Mouse (Mus musculus) midbrain, embryonic 16.5 days (tissue): ENCODE results near the gene Cnksr1. TPM values are rescaled to one million over a fixed set of nuclear protein-coding genes. Genes with fewer than 3 reads are reported as not detected.

Experiments
- ATAC-seq: fragments of 200-750 bp; cut with Nextera tagmentation; 2 replicates; pipeline ENCODE4 v1.8.0; 2017; ENCODE audit warnings: moderate TSS enrichment
- H3K27ac ChIP-seq: fragments of 300-500 bp; sonication (generic); 2 replicates; pipeline ENCODE4 v1.5.1; 2014; ENCODE audit warnings: mild to moderate bottlenecking, low read length, mixed read lengths
- H3K27me3 ChIP-seq: fragments of 300-500 bp; sonication (generic); 2 replicates; pipeline ENCODE4 v1.6.1; 2014; ENCODE audit warnings: low read depth, low read length, mixed read lengths; ENCODE audit not compliant: control insufficient read depth, insufficient read depth
- H3K36me3 ChIP-seq: fragments of 300-500 bp; sonication (generic); 2 replicates; pipeline ENCODE4 v1.6.1; 2014; ENCODE audit warnings: mild to moderate bottlenecking, low read length, moderate library complexity, mixed read lengths; ENCODE audit not compliant: control insufficient read depth, insufficient read depth
- H3K4me1 ChIP-seq: fragments of 300-500 bp; sonication (generic); 2 replicates; pipeline ENCODE4 v1.6.1; 2014; ENCODE audit warnings: mild to moderate bottlenecking, low read length, mixed read lengths; ENCODE audit not compliant: control insufficient read depth, insufficient read depth
- H3K4me2 ChIP-seq: fragments of 300-500 bp; sonication (generic); 2 replicates; pipeline ENCODE4 v1.6.1; 2014; ENCODE audit warnings: mild to moderate bottlenecking, low read length, mixed read lengths
- H3K4me3 ChIP-seq: fragments of 300-500 bp; sonication (generic); 2 replicates; pipeline ENCODE4 v1.5.1; 2014; ENCODE audit warnings: low read depth, mild to moderate bottlenecking, low read length, moderate library complexity, mixed read lengths
- H3K9ac ChIP-seq: fragments of 300-500 bp; sonication (generic); 2 replicates; pipeline ENCODE4 v1.6.1; 2014; ENCODE audit warnings: low read depth, low read length, mixed read lengths
- H3K9me3 ChIP-seq: fragments of 300-500 bp; sonication (generic); replicated peaks from 2 replicates; pipeline ENCODE4 v1.6.1; 2014; ENCODE audit warnings: mild to moderate bottlenecking, low read length, mixed read lengths; ENCODE audit not compliant: control insufficient read depth, poor library complexity, severe bottlenecking
- WGBS: fragments of 180-500 bp; shearing (Covaris S2); extraction: QIAGEN DNeasy Blood & Tissue Kit; methylation state at CpG from one replicate; pipeline ENCODE4 v1.1.7; 2014; 5-methylcytosine and 5-hydroxymethylcytosine counted together
- polyA plus RNA-seq: library from polyadenylated mRNA; unstranded; fragments of >200 nt; fragmentation: Nextera tagmentation; extraction: Ambion mirVana; gene quantifications from 2 replicates; pipeline ENCODE4 v1.2.1, GENCODE M21; 2015

Gene Cnksr1
- polyA plus RNA-seq, 1 experiment from 2014 or later, result 0.13 TPM

- Histone ChIP-seq H3K4me2 (peak overlapping the region; percentile 77), H3K9me3 (no peaks in the 10 kb centered on the region), H3K9ac (peak overlapping the region; percentile 57), H3K36me3 (no peaks in the 10 kb centered on the region), H3K4me3 (peak overlapping the region; percentile 59), H3K27me3 (peaks cover 43% of the 10 kb centered on the region), H3K4me1 (peaks cover 27% of the 10 kb centered on the region), H3K27ac (no peak overlapping the region)
- 1% methylated on average over 30 of the region's 30 CpGs for WGBS
- ATAC-seq, result peak; percentile 30; the same call in 1 of the 2 replicates
Measured at GRCm38 (mm10) chr4:134249651-134250050, 11.5 kb upstream of the Cnksr1 start.

DNA sequence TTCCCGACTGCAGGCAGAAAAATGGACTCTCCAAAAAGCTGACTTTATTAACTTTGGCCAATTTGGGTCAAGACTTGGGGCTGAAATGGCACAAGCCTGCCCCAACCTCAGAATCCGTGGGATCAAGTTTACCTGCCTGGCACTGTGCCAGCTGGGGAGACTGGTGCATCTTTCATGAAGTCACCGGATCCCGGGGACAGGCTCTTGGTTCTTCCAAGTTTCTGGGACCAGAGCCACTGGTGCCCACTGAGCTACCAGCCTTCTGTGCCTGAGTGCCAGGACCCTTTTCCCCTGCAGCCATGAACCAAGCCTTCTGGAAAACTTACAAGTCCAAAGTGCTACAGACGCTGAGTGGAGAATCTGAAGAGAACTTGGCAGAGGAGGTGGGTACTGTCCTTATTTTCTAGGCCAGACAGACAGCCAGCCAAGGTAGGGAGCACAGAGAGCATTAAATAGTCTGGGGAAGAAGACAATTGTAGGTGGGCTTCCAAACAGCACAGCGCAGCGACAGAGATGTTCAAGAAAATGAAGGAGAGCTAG is 8.6 kb upstream of the Cnksr1 start, which contains the start of gene Gm30191:
Gm30191 (plus strand) TSS at position 217 of the 540 bp plus-strand sequence.
- ATAC-seq, result no peak
- H3K27ac ChIP-seq, result no peak within 1 kb of the TSS
- peaks cover 19% of the 10 kb centered on the region for H3K27me3 ChIP-seq
- H3K9me3 ChIP-seq, result no peaks in the 10 kb centered on the region
- 66% methylated on average over 7 of the region's 7 CpGs for WGBS
- H3K4me2 ChIP-seq, result peak within 1 kb of the TSS; percentile 85
- peak within 1 kb of the TSS; percentile 67 for H3K4me3 ChIP-seq
- H3K9ac ChIP-seq, result peak within 1 kb of the TSS; percentile 60
- H3K36me3 ChIP-seq, result no peaks in the 10 kb centered on the region
- H3K4me1 ChIP-seq, result peaks cover 26% of the 10 kb centered on the region

- peaks cover 19% of the 10 kb centered on the region for H3K27me3 ChIP-seq
- no peak; the same call in 1 of the 2 replicates for ATAC-seq
- no peaks in the 10 kb centered on the region for H3K36me3 ChIP-seq
- H3K4me3 ChIP-seq, result no peak overlapping the region
- no peak overlapping the region; the same call in 1 of the 2 replicates for H3K4me2 ChIP-seq
- H3K9ac ChIP-seq, result no peak overlapping the region
- WGBS, result 20% methylated on average over 4 of the region's 4 CpGs
- H3K27ac ChIP-seq, result no peak overlapping the region
- H3K4me1 ChIP-seq, result peaks cover 24% of the 10 kb centered on the region
- no peaks in the 10 kb centered on the region for H3K9me3 ChIP-seq
Measured at GRCm38 (mm10) chr4:134246256-134246655, 8.1 kb upstream of the Cnksr1 start.

DNA sequence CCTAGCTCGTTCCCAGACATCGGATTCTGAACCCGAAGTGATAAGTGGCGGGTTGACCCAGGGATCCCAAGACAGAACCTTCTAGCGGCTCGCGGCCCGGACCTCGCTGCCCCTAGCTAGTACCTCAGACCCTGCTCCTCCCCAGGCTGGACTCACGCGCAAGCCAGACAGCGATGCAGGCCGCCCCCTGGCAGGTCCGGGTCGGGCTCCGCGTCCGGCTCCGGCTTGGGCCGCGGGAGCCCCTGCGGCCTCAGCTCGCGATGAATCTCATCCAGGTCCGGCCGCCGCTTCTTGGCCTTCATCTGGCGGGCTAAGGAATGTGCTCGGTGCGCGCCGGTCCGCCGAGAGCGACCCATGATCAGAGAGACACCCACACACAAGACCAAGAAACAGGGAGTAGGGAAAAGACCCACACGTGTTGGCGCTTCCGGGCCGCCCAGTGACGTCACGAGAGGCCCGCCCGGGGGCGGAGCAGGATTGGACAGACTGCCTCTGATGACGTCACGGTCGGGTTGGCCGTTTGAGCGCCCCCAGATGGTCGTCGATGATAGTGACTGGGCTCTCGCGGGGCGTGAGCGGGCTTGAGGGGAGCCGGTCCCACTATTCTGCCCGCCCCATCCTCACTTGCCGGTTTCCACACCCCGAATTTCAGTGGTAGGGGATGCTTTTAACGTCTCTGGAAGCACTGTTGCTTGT is 7.1 kb upstream of the Cnksr1 start, which contains the start of gene Zfp593:
Zfp593 (minus strand) TSS at position 445 of the 696 bp plus-strand sequence.
- Histone ChIP-seq H3K27ac (no peak within 1 kb of the TSS), H3K9ac (peak within 1 kb of the TSS; percentile 76), H3K36me3 (no peaks in the 10 kb centered on the region), H3K4me2 (peak within 1 kb of the TSS; percentile 85), H3K9me3 (no peaks in the 10 kb centered on the region), H3K27me3 (peaks cover 19% of the 10 kb centered on the region), H3K4me1 (peaks cover 19% of the 10 kb centered on the region), H3K4me3 (peak within 1 kb of the TSS; percentile 67)
- peak; percentile 74 for ATAC-seq
- WGBS, result under 1% methylated on average over 60 of the region's 60 CpGs

- H3K36me3 ChIP-seq, result no peaks in the 10 kb centered on the region
- peak within 1 kb of the TSS; percentile 85 for H3K4me2 ChIP-seq
- no peak within 1 kb of the TSS for H3K27ac ChIP-seq
- no peak within 1 kb of the TSS for H3K9ac ChIP-seq
- peaks cover 14% of the 10 kb centered on the region for H3K4me1 ChIP-seq
- no peak for ATAC-seq
- no peaks in the 10 kb centered on the region for H3K9me3 ChIP-seq
- H3K27me3 ChIP-seq, result peaks cover 16% of the 10 kb centered on the region
- H3K4me3 ChIP-seq, result peak within 1 kb of the TSS; percentile 67
- WGBS, result 92% methylated on average over 17 of the region's 17 CpGs
Measured at GRCm38 (mm10) chr4:134243516-134244250, 5.5 kb upstream of the Cnksr1 start, which contains the start of gene E130218I03Rik. Gene E130218I03Rik (plus strand): TSS chr4:134243662.

GRCm38 (mm10) chr4:134238686-134239085 is 487 bp upstream of the Cnksr1 start:
- H3K36me3 ChIP-seq, result no peaks in the 10 kb centered on the region
- H3K27me3 ChIP-seq, result peaks cover 11% of the 10 kb centered on the region; the same call in 1 of the 2 replicates
- no peaks in the 10 kb centered on the region for H3K9me3 ChIP-seq
- no peak overlapping the region for H3K9ac ChIP-seq
- H3K4me3 ChIP-seq, result no peak overlapping the region
- H3K27ac ChIP-seq, result no peak overlapping the region
- 15% methylated on average over 10 of the region's 10 CpGs for WGBS
- no peaks in the 10 kb centered on the region for H3K4me1 ChIP-seq
- ATAC-seq, result no peak
- peak overlapping the region; percentile 5; the same call in 1 of the 2 replicates for H3K4me2 ChIP-seq

DNA sequence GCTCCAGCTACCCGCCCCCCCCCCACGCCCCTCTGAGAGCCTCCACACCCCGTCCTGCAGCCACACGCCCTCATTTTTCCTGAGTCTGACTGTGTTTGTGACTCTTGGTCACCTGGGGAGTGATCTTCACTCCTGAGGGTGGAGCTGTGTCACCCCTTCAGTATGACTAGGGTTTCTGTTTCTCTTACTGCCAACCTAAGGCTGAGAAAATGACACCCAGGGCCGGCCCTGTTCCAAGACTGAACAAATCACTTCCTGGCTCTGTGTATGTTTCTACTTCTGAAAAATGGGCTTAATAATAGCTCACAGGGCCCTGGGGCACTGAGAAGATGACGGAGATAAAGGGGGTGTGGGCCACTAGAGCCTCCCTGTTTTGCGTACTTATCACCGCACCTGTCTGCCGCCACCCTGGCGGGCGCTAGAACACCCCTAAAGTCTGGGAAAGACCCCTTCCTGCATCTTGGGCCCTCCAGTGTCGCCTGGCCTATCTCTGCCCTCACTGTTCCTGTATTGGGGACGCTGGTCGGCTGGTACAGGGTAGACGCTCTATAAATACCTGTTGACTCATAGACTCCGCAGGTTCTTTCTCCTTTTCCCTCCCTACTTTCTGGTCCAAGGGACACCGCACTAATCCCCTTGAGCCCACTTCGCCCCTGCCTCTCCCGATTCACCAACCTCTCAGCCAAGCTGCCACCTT is 469 bp downstream of the Cnksr1 start:
- H3K36me3 ChIP-seq, result no peaks in the 10 kb centered on the region
- H3K9me3 ChIP-seq, result no peaks in the 10 kb centered on the region
- H3K4me1 ChIP-seq, result no peaks in the 10 kb centered on the region
- H3K4me2 ChIP-seq, result peak overlapping the region; percentile 5; the same call in 1 of the 2 replicates
- no peak overlapping the region for H3K27ac ChIP-seq
- H3K27me3 ChIP-seq, result peaks cover 11% of the 10 kb centered on the region; the same call in 1 of the 2 replicates
- ATAC-seq, result no peak
- WGBS, result 27% methylated on average over 19 of the region's 19 CpGs
- no peak overlapping the region for H3K4me3 ChIP-seq
- no peak overlapping the region for H3K9ac ChIP-seq

GRCm38 (mm10) chr4:134234876-134235275 is 3.3 kb downstream of the Cnksr1 start:
- 85% methylated on average over 5 of the region's 5 CpGs for WGBS
- Histone ChIP-seq H3K4me2 (no peak overlapping the region), H3K4me1 (no peaks in the 10 kb centered on the region), H3K9me3 (no peaks in the 10 kb centered on the region), H3K9ac (no peak overlapping the region), H3K4me3 (no peak overlapping the region), H3K27me3 (peaks cover 11% of the 10 kb centered on the region; the same call in 1 of the 2 replicates), H3K36me3 (no peaks in the 10 kb centered on the region), H3K27ac (no peak overlapping the region)
- ATAC-seq, result no peak
